Mouse (Mus musculus) monocyte, adult 5-6 weeks (primary cell): ENCODE results near the gene Zic3. TPM values are rescaled to one million over a fixed set of nuclear protein-coding genes. Genes with fewer than 3 reads are reported as not detected.

Source experiments
- ATAC-seq: fragments of 153-309, 156-312 bp; replicated peaks from 2 replicates; pipeline ENCODE4 v1.8.0; 2017; ENCODE audit warnings: mild to moderate bottlenecking; ENCODE audit not compliant: low TSS enrichment, insufficient number of reproducible peaks, severe bottlenecking, poor library complexity, low FRiP score
- total RNA-seq: library from RNA; stranded (forward); fragments of 200-1000, 200-491, 200-594 nt; gene quantifications from 3 replicates; pipeline ENCODE4 v1.2.3, GENCODE M21; 2017

Zic3 gene
- total RNA-seq, 1 experiment from 2014 or later: not detected

GRCm38 (mm10) chrX:58038061-58039007, 15.8 kb downstream of the Zic3 start:
- ATAC-seq: no peak

- no peak for ATAC-seq
These were observed 17.2 kb downstream of the Zic3 start for GRCm38 (mm10) chrX:58039703-58040102.

DNA sequence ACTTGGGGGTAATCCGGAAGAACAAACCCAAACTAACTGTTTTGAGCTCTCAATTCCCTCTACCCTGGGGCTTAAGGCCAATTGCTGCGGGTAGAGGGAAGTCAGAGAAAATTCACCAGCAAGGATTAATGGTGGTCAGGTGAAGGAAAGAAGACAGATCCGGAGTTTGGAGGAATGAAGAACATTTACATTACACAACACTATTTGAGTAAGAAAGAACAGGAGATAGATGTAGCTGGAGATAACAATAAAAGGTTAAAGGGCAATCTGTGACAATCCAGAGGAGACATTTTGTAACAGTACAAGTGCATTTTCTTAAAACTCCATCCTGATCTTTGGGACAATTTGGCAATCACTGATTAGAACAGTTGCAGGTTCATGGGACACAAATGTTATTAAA, 19.4 kb downstream of the Zic3 start:
- no peak for ATAC-seq

DNA sequence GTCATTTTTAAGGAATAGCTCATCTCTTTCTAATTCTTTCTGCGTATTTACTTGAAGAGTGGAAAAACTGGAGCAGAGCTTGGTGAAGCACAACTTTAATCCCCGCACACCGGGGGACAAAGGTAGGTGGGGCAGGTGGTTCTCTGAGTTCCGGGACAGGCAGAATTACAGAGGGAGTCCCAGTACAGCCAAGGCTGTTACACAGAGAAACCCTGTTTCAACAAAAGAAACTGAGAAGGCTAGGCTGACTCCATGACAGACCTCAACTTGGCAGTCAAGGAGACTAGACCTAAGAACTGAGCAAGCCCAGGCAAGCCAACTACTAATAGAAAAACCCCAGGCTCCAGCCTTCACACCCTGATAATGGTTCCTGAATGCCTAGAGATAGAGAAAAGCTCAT, 20.0 kb downstream of the Zic3 start:
- ATAC-seq: no peak
